Comparison of ENCODE assay signal across 9 mouse cellular contexts in genomic region chr10:103443070-103443469, GRCm38 (mm10).
DNase-seq lines count a peak whose midpoint lies in the region; ATAC-seq and TF ChIP-seq lines count a peak whose summit lies in the region.
"Had no signal": no experiment of that assay in that cellular context is flagged by ENCODE, and none has a peak within 500 bp of the region (broad histone marks: within the 10 kb centered on the region; RNA-seq: fewer than 3 reads in every experiment).

No protein-coding gene starts in this region.

- no peak overlapping the region for H3K4me2 ChIP-seq in forebrain, embryonic 15.5 days (replicated peaks)
- no peak overlapping the region for H3K4me2 ChIP-seq in kidney, embryonic 16.5 days (replicated peaks; ENCODE audit: low read depth, low read length)
- no peak overlapping the region for H3K4me2 ChIP-seq in lung, embryonic 16.5 days (ENCODE audit: low read depth, low read length)
- H3K4me2 ChIP-seq: embryonic facial prominence, embryonic 15.5 days had no signal

- DNase-seq in liver, adult 2 months (ENCODE audit: extremely low read depth, low read depth, low spot score): peak; percentile 44
- DNase-seq in liver: no peak
- peak; percentile 1 for DNase-seq in c-Kit-negative CD71-positive TER-119-positive erythroid progenitor cells, embryonic 14.5 days (ENCODE audit: low read depth, low spot score)
- peak; percentile 67 for DNase-seq in retina, postnatal 7 days (ENCODE audit: low read depth, low spot score)
- DNase-seq in spleen, postnatal 4 days (ENCODE audit: low spot score in 2 of 2): no peak

- no peaks in the 10 kb centered on the region for H3K4me1 ChIP-seq in liver, adult 2 months (ENCODE audit: control insufficient read depth, insufficient read depth, low read length)
- no peaks in the 10 kb centered on the region for H3K4me1 ChIP-seq in forebrain, embryonic 15.5 days
- H3K4me1 ChIP-seq in kidney, embryonic 16.5 days (ENCODE audit: insufficient read depth, low read length): no peaks in the 10 kb centered on the region
- no peaks in the 10 kb centered on the region for H3K4me1 ChIP-seq in lung, embryonic 16.5 days (replicated peaks; ENCODE audit: control insufficient read depth, insufficient read depth, low read length)
- H3K4me1 ChIP-seq: embryonic facial prominence, embryonic 15.5 days had no signal

- H3K79me2 ChIP-seq in liver, adult 2 months (ENCODE audit: control insufficient read depth, insufficient read depth, low read length): no peaks in the 10 kb centered on the region

- no peak overlapping the region for H3K4me3 ChIP-seq in liver, adult 2 months (ENCODE audit: insufficient read depth, low read depth, low read length)
- H3K4me3 ChIP-seq in forebrain, embryonic 15.5 days: no peak overlapping the region
- H3K4me3 ChIP-seq in kidney, embryonic 16.5 days (ENCODE audit: low read length): no peak overlapping the region
- H3K4me3 ChIP-seq in lung, embryonic 16.5 days (ENCODE audit: low read length): no peak overlapping the region
- H3K4me3 ChIP-seq: embryonic facial prominence, embryonic 15.5 days had no signal

- 38% methylated on average over 3 of the region's 3 CpGs for WGBS in liver, adult 2 months
- WGBS in forebrain, embryonic 15.5 days: 40% methylated on average over 3 of the region's 3 CpGs
- 25% methylated on average over 3 of the region's 3 CpGs for WGBS in kidney, embryonic 16.5 days
- WGBS in lung, embryonic 16.5 days: 31% methylated on average over 3 of the region's 3 CpGs

- no peak overlapping the region for H3K27ac ChIP-seq in liver, adult 2 months (replicated peaks; ENCODE audit: insufficient read depth, low read depth, low read length)
- H3K27ac ChIP-seq in forebrain, embryonic 15.5 days (replicated peaks): no peak overlapping the region
- H3K27ac ChIP-seq in kidney, embryonic 16.5 days (ENCODE audit: low read length): no peak overlapping the region
- H3K27ac ChIP-seq in lung, embryonic 16.5 days (ENCODE audit: low read length): no peak overlapping the region
- H3K27ac ChIP-seq: embryonic facial prominence, embryonic 15.5 days had no signal

- ATAC-seq in forebrain, embryonic 15.5 days (replicated peaks): peak; percentile 93
- peak; percentile 87 for ATAC-seq in kidney, embryonic 16.5 days (ENCODE audit: low FRiP score, low TSS enrichment)
- ATAC-seq in lung, embryonic 16.5 days (ENCODE audit: low read depth): peak; percentile 57

- no peaks in the 10 kb centered on the region for H3K9me3 ChIP-seq in forebrain, embryonic 15.5 days
- no peaks in the 10 kb centered on the region for H3K9me3 ChIP-seq in kidney, embryonic 16.5 days (ENCODE audit: low read length)
- no peaks in the 10 kb centered on the region for H3K9me3 ChIP-seq in lung, embryonic 16.5 days (ENCODE audit: control insufficient read depth, low read length)
- H3K9me3 ChIP-seq: embryonic facial prominence, embryonic 15.5 days had no signal

- no peak overlapping the region for H3K9ac ChIP-seq in liver, adult 2 months (ENCODE audit: low read depth, low read length)
- H3K9ac ChIP-seq in forebrain, embryonic 15.5 days (replicated peaks): no peak overlapping the region
- no peak overlapping the region for H3K9ac ChIP-seq in kidney, embryonic 16.5 days (replicated peaks; ENCODE audit: low read length)
- H3K9ac ChIP-seq in lung, embryonic 16.5 days (ENCODE audit: low read length): no peak overlapping the region
- H3K9ac ChIP-seq: embryonic facial prominence, embryonic 15.5 days had no signal

- peak; percentile 33 for TF ChIP-seq CTCF in liver, adult 2 months (IDR thresholded peaks at IDR 0.05; ENCODE audit: low read depth, low read length)

- no peaks in the 10 kb centered on the region for H3K27me3 ChIP-seq in liver, adult 2 months (ENCODE audit: control insufficient read depth, insufficient read depth, low read length)
- no peaks in the 10 kb centered on the region for H3K27me3 ChIP-seq in forebrain, embryonic 15.5 days
- H3K27me3 ChIP-seq in kidney, embryonic 16.5 days (ENCODE audit: insufficient read depth, low read length): no peaks in the 10 kb centered on the region
- no peaks in the 10 kb centered on the region for H3K27me3 ChIP-seq in lung, embryonic 16.5 days (ENCODE audit: control insufficient read depth, insufficient read depth, low read depth, low read length)
- H3K27me3 ChIP-seq: embryonic facial prominence, embryonic 15.5 days had no signal

- no peaks in the 10 kb centered on the region for H3K36me3 ChIP-seq in liver, adult 2 months (ENCODE audit: control insufficient read depth, insufficient read depth, low read length)
- no peaks in the 10 kb centered on the region for H3K36me3 ChIP-seq in forebrain, embryonic 15.5 days
- H3K36me3 ChIP-seq in kidney, embryonic 16.5 days (ENCODE audit: insufficient read depth, low read length): no peaks in the 10 kb centered on the region
- H3K36me3 ChIP-seq in lung, embryonic 16.5 days (ENCODE audit: control insufficient read depth, insufficient read depth, low read length): no peaks in the 10 kb centered on the region
- H3K36me3 ChIP-seq: embryonic facial prominence, embryonic 15.5 days had no signal

- no peak for TF ChIP-seq POLR2A in liver, adult 2 months (IDR thresholded peaks at IDR 0.05; ENCODE audit: extremely low read depth, insufficient read depth, low read length)

Comparison
In these comparisons a context has a peak if more than half of its experiments do, and no peak if none do; other contexts are left out.
1. DNase-seq: peak in liver, adult 2 months (single experiment), c-Kit-negative CD71-positive TER-119-positive erythroid progenitor cells, embryonic 14.5 days (single experiment) and retina, postnatal 7 days (single experiment); none in liver (single experiment) and spleen, postnatal 4 days (0 of 2).
2. Peak in every context shown above with its lines, with median percentiles within 50 percentile points of each other: ATAC-seq.